Mouse (Mus musculus): Measurements from ENCODE around the gene Zfp445.
A peak's percentile ranks its signal among the peaks of the same experiment; 100 is the strongest.

Zfp445 gene

DNA sequence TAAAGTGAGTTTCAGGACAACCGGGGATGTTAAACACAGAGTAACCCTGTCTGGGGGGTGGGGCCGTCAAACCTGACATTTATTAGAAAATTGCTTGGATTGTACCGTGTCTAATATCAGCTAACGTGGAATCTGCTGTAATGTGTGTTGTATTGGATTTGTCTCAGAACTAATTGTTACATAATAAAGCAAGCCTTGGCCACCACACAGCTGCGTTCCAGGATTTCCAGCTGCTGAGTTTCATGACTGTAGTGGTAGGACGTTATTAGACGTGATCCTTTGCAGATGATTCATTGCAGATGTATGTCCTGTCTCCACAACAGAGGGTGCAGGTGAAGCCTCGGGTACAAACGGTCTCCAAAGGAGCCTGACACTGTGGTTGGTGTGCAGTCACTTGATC, 29.7 kb downstream of the Zfp445 start:
- no peak for DNase-seq

DNA sequence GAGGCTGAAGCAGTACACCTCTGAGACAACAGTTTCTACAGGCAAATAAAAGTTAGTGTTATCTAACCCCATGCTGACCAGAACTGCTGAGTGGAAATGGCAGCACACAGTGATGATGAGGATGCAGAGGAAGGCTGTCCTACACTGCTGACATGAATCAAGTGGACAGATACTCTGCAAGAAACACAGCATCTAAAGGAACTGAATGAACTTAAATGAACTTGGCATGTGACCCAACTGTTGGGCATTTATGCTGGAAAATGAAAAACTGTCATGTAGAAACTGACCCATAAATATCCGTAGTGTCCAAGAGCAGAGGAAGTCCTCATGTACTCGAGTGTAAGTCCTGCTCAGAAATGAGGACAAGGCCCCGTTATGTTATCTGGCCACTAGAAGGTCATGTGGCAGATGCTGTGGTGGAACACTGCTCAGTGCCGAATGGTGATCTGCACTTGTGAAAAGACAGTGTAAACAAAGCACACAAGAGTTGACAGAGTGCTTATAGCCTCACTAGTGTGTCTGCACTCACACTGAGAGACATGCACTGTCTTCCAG, 35.9 kb downstream of the Zfp445 start:
- DNase-seq, result no peak

DNA sequence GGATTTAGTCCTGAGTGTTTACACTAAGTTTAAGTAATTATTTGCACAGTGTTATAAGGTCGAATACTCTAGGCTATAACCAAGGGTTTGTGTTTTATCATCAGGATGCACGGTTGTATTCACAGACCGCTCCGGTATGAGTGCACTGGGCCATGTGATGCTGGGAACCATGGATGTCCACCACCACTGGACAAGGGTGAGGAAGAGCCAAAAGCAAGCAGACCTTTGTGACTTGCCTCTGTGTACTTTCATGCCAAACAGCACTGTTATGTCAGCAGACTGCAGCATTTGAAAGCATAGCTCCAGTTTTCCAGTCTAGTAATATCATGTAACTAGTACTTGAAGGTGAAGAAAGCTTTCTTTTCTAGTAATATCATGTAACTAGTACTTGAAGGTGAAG, 39.1 kb downstream of the Zfp445 start:
- no peak for DNase-seq

DNA sequence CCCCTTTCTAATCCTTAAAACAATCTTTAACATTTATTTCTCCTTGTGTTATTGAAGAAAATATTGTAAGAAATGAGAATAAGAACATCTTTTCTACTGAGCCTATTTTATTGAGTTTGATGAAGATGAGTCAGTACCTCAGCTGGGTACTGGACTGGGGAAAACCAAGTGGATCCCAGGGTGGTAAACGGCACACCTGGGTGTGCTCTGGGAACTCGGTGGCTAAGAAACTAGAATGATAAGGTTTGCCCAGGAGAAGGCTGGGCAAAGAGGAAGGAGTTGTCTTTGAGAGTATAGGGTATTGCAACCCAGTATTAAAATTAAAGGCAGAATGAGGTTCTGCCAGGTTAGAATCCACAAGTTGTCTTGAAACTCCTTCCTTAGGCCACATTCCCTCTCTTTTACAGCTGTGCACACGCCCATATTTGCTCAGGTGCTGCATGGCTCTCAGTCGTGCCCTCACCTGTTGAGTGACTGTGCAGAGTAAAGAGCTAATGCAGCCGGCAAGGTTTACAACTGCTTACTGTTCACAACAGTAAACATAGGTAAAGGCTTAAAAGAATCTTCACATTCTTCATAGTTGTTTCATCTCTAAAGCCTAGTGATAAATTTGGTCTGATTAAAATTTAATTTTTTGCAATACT, 42.3 kb downstream of the Zfp445 start:
- no peak for DNase-seq

DNA sequence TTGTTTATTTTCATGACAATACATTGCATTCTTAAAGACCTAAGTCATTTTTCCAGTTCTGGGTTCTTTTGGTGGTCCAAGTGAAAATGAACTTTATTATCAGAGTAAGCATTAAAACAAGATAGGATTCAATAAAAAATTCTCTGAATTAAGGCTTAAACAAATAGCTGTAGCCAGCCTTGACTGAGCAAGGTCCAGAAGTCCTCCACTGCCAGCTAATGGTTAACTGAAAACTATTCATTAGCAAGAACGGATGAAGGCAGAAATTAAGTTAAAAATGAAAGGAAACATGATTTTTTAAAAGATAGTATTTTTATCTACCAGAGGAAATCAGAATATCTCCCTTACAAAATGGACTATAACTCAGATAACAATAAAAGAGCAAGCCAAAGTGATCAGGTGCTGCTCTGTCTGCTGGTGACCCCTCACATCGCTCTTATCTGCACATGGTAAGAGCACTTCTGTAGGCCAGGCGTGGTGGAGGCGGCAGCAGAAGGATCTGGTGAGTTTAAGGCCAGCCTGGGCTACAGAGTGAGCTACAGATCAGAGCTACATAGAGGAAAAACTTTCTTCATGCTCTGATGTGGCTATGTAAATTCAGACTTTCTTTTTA, 50.5 kb downstream of the Zfp445 start:
- no peak for DNase-seq

DNA sequence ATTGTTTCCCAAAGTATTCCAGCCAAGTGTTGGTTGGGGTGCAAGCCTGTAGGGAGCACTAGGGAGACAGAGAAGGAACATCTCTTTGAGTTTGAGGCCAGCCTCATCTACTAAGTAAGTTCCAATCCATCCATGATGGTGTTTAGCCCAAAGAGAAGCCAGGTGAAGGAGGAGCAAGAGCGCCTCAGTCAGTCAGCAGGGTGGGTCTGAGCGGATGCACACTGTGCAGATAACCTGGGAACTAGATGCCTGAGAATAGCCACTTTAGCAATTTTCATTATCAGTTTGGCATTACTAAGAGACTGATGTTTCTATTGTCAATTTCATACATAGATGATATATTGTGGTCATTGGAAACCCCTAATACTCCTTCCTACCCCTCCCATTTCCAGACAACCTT, 51.0 kb downstream of the Zfp445 start:
- no peak for DNase-seq

DNA sequence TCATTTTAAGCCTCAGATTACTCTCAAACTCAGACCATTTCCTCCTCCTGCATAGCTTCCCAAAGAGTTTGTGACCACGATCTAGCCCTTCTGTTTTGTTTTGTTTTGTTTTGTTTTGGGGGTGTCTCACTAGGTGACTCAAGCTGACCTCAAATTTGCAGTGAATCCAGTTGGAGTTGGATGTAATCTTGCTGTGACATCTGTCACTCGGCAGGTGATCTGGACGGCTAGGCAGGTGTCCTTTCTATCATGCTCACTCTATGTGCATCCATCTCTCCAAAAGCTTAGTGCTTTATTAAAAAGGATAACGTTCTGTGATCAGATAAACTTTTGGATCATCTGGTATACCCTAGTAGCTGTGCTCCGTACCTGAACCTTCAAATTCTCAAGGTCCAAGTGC, 53.4 kb downstream of the Zfp445 start:
- DNase-seq, result no peak

DNA sequence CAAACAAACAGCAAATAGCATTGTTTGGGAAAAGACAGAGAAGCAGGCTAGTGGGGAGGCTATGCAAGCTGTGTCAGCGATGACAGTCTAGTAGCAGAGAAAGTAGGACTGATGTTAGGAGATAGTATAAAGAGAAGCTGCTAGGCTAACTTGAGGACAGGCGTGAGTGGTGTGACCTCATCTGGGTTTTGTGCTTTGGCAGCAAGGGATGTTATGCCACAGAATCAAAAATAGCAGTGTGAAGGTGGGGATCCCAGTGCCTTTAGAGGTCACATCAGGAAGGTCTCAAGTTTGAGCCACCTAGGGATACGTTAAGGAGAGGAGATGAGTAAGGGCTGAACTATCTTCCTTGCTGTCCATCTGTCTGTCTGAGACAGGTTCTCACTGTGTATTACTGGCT, 55.6 kb downstream of the Zfp445 start:
- no peak for DNase-seq

DNA sequence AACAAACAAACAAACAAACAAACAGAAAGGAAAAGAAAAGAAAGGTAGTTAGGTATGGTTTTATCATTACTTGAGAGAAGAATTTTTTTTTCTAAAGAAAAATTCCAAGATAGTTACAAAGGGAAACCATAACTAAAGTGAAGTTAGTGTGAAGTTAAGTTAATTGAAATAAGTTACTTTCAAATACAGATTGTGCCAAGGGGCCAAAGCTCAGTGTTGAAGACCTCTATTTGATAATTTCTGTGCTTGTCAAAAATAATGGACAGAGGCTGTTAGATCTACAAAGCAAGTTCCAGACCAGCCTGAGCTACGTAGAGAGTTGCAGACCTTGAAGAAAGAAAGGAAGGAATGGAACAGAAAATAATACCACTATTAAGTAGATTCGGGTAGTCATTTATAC, 58.6 kb downstream of the Zfp445 start:
- DNase-seq, result no peak

DNA sequence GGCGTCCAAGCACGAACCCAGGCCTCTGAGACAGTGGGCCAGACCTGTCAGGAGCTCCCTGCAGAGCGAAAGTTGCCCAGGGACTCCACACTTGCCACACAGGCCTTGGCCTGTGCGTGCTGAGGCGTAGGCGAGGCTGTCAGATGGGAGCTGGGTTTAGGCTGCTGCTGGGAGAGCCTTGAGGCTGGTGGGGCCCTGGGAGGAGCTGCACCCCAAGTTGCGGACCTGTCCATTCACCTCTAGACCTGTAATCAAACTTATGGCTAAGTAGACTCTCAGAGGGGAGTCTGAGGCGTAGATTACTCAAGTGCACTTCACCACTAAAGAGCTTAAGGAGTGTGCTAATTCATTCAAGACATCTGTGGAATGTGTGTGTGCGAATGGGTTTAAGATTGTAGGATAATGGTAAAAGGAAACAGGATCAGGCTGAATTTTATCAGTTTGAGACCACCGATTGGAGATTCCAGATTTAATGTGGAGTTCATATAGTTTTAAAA, 59.9 kb downstream of the Zfp445 start:
- peak in 1 of 2 experiments; percentile 65 for DNase-seq

DNA sequence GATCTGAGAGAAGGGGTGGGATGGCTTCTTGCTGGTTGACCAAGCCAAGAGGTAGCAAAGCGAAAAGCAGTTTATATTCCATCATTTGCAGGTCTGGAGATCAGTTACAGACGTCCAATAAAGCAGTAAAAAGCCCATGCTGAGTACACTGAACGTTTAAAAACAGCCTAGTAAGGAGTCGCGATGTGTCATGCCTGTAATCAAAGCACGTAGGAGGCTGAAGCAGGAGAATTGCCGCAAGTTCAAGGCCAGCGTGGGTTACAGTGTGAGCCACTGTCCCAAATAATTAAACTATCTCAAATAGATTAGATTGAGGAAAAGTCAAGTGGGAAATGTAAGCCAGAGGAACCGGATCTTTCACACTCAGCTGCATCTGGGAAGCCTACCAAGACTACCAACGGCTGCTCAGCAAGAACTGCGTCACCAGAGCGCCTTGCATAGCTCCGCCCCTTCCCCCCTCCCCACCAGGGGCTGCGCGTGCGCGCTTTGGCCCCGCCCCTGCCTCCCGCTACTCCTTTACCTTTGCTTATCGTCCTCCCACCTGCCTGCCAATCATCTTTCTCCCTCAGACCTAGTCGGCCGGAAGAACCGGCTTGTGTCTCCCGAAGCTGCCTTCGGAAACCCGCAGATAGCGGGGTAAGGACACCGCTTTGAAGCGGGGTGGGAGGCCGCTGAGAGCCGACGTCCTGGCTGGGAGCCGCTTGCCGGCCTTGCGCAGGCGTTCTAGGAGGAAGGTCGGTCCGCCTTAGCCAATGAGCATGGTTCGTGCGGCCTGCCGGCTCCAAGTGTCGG, 60.6 kb downstream of the Zfp445 start, which contains the start of gene Tcaim:
Gene Tcaim (plus strand): TSS at position 487 of the 792 bp plus-strand sequence.
- peak; percentile 92 to 94 for DNase-seq
